29 mouse cellular contexts compared by ENCODE assay signal in genomic region chr4:48061716-48062115, GRCm38 (mm10). TPM values are rescaled to one million over a fixed set of nuclear protein-coding genes. Genes with fewer than 3 reads are reported as not detected.
"Had no signal": no experiment of that assay in that cellular context is flagged by ENCODE, and none has a peak within 500 bp of the region (broad histone marks: within the 10 kb centered on the region; RNA-seq: fewer than 3 reads in every experiment).

No protein-coding gene starts in this region.

- H3K27me3 ChIP-seq: intestine, embryonic 15.5 days had no signal

- H3K4me3 ChIP-seq: gastrocnemius, adult 2 months; heart, adult 2 months; heart, embryonic 13.5 days; heart, embryonic 15.5 days; hindbrain, embryonic 10.5 days; hindbrain, embryonic 12.5 days; intestine, embryonic 15.5 days; left cerebral cortex, adult 2 months; limb, embryonic 10.5 days; limb, embryonic 12.5 days; liver, embryonic 13.5 days; liver, embryonic 15.5 days had no signal

- H3K4me2 ChIP-seq: heart, embryonic 11.5 days; heart, embryonic 13.5 days; heart, embryonic 15.5 days; hindbrain, embryonic 12.5 days; hindbrain, embryonic 14.5 days; intestine, embryonic 15.5 days; limb, embryonic 12.5 days; liver, embryonic 11.5 days; liver, embryonic 13.5 days; liver, embryonic 15.5 days had no signal

- H3K27ac ChIP-seq: gastrocnemius, adult 2 months; heart, adult 2 months; heart, embryonic 13.5 days; heart, embryonic 15.5 days; hindbrain, embryonic 10.5 days; hindbrain, embryonic 12.5 days; hindbrain, embryonic 14.5 days; intestine, embryonic 15.5 days; left cerebral cortex, adult 2 months; limb, embryonic 10.5 days; limb, embryonic 12.5 days; liver, embryonic 13.5 days; liver, embryonic 15.5 days had no signal

- H3K4me1 ChIP-seq: heart, embryonic 13.5 days; heart, embryonic 15.5 days; hindbrain, embryonic 12.5 days; intestine, embryonic 15.5 days; liver, embryonic 13.5 days; liver, embryonic 15.5 days had no signal

- H3K36me3 ChIP-seq: heart, embryonic 13.5 days; heart, embryonic 15.5 days; hindbrain, embryonic 12.5 days; intestine, embryonic 15.5 days; limb, embryonic 10.5 days; limb, embryonic 12.5 days; liver, embryonic 13.5 days; liver, embryonic 15.5 days had no signal

- DNase-seq: gastrocnemius, adult 2 months; gastrocnemius, postnatal 10 days; gastrocnemius, postnatal 25 days; heart, adult 2 months; heart, postnatal 14 days; heart, postnatal 4 days; kidney, adult 18-20 months; kidney, adult 8-10 months; kidney, postnatal 10 days; kidney, postnatal 25 days; kidney, postnatal 4 days; layer of hippocampus, adult 9-11 months; liver; liver, embryonic 13.5 days had no signal

- ATAC-seq: hindbrain, embryonic 16.5 days; inflammation-experienced regulatory T-cells, adult 6 months; intestine, embryonic 15.5 days; intestine, postnatal 0 days had no signal

- H3K9me3 ChIP-seq: heart, embryonic 13.5 days; heart, embryonic 15.5 days; hindbrain, embryonic 10.5 days; hindbrain, embryonic 12.5 days; intestine, embryonic 15.5 days; limb, embryonic 10.5 days; limb, embryonic 12.5 days; liver, embryonic 13.5 days; liver, embryonic 15.5 days had no signal

- H3K9ac ChIP-seq: heart, embryonic 13.5 days; heart, embryonic 15.5 days; hindbrain, embryonic 12.5 days; hindbrain, embryonic 14.5 days; intestine, embryonic 15.5 days; limb, embryonic 12.5 days; liver, embryonic 13.5 days; liver, embryonic 15.5 days had no signal

RNA-seq across cellular contexts. Expression of gene Nr4a3, which starts 16.8 kb away (rescaled TPM):
- polyA plus RNA-seq: liver, embryonic 13.5 days; liver, embryonic 15.5 days had no signal
